Mouse (Mus musculus) heart, embryonic 16.5 days (tissue): Measurements from ENCODE around the gene S100a10. TPM values are rescaled to one million over a fixed set of nuclear protein-coding genes. Genes with fewer than 3 reads are reported as not detected.

ENCODE experiments used
- ATAC-seq: fragments of 200-750 bp; cut with Nextera tagmentation; replicated peaks from 2 replicates; pipeline ENCODE4 v1.8.0; 2017; ENCODE audit warnings: moderate number of reproducible peaks; ENCODE audit not compliant: insufficient read depth, low FRiP score; ENCODE audit errors: extremely low read depth
- H3K27ac ChIP-seq: fragments of 300-500 bp; sonication (generic); 2 replicates; pipeline ENCODE4 v1.5.1; 2014; ENCODE audit warnings: mild to moderate bottlenecking, low read length, control low read depth, moderate library complexity
- H3K27me3 ChIP-seq: fragments of 300-500 bp; sonication (generic); 2 replicates; pipeline ENCODE4 v1.6.1; 2014; ENCODE audit warnings: low read length, mixed read lengths; ENCODE audit not compliant: control insufficient read depth, insufficient read depth
- H3K36me3 ChIP-seq: fragments of 300-500 bp; sonication (generic); 2 replicates; pipeline ENCODE4 v1.6.1; 2014; ENCODE audit not compliant: control insufficient read depth, insufficient read depth
- H3K4me1 ChIP-seq: fragments of 300-500 bp; sonication (generic); 2 replicates; pipeline ENCODE4 v1.6.1; 2014; ENCODE audit warnings: low read length, mixed read lengths; ENCODE audit not compliant: control insufficient read depth, insufficient read depth
- H3K4me2 ChIP-seq: fragments of 300-500 bp; sonication (generic); 2 replicates; pipeline ENCODE4 v1.6.1; 2014; ENCODE audit warnings: low read depth, mild to moderate bottlenecking, control low read depth, low read length
- H3K4me3 ChIP-seq: fragments of 300-500 bp; sonication (generic); 2 replicates; pipeline ENCODE4 v1.5.1; 2014; ENCODE audit warnings: mild to moderate bottlenecking, control low read depth, low read length
- H3K9ac ChIP-seq: fragments of 300-500 bp; sonication (generic); 2 replicates; pipeline ENCODE4 v1.6.1; 2014; ENCODE audit warnings: low read length, control low read depth
- H3K9me3 ChIP-seq: fragments of 300-500 bp; sonication (generic); replicated peaks from 2 replicates; pipeline ENCODE4 v1.6.1; 2016; ENCODE audit warnings: low read length; ENCODE audit not compliant: control insufficient read depth
- WGBS: fragments of 180-500 bp; shearing (Covaris S2); extraction: QIAGEN DNeasy Blood & Tissue Kit; methylation state at CpG from one replicate; pipeline ENCODE4 v1.1.7; 2014; 5-methylcytosine and 5-hydroxymethylcytosine counted together
- polyA plus RNA-seq: library from polyadenylated mRNA; unstranded; fragments of >200 nt; fragmentation: Nextera tagmentation; extraction: Ambion mirVana; gene quantifications from 2 replicates; pipeline ENCODE4 v1.2.1, GENCODE M21; 2015

S100a10 gene
- polyA plus RNA-seq, 1 experiment from 2014 or later: 222 TPM

DNA sequence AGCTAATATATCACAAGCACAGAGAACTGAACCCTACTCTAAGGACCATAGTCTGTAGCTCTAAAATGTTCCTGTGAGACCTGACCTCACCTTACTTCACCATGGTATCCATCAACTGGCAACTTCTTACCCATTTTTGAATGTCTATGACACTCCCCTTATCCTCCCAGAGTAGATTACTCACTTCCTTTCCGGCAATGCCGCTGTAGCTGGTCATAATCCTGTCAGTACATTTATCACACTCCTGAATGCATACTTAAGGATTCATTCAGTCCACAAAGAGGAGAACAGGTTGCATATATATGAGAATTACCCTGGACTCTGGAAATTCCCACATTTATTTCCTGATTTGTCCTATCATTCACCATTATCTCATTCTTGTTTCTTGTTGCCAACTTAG, 37.5 kb upstream of the S100a10 start:
- no peak for ATAC-seq
- H3K27ac ChIP-seq: no peak overlapping the region
- no peak overlapping the region for H3K9ac ChIP-seq
- H3K4me1 ChIP-seq: peaks cover 7% of the 10 kb centered on the region
- H3K4me2 ChIP-seq: no peak overlapping the region
- H3K36me3 ChIP-seq: no peaks in the 10 kb centered on the region
- H3K4me3 ChIP-seq: no peak overlapping the region
- no peaks in the 10 kb centered on the region for H3K27me3 ChIP-seq
- 59% methylated on average over 2 of the region's 2 CpGs for WGBS
- no peaks in the 10 kb centered on the region for H3K9me3 ChIP-seq

DNA sequence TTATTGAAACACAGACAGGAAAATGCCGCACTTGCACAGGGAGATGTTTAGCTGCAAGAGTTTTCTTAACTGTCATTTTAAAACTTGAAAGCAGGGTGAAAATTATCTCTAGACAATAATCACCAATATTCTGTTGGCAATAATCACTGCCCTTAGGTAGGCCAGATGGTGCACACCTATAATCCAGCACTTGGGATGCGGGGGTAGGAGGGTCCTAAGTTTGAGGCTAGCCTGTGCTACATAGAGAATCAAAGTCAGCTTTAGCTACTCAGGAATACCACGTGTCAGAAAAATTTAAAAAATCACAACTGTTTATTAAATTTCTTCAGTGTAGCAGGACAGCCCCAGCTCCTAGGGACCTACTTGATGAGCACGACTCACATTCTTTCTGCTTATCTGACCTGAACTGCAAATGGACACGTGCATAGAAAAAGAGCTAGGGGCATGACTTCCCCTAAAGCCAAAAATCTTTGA, 35.0 kb upstream of the S100a10 start:
- ATAC-seq: no peak
- H3K27ac ChIP-seq: 0 out of 2 replicates have a peak overlapping the region, but pooled peaks have one; percentile 7
- 48% methylated on average over 5 of the region's 5 CpGs for WGBS

DNA sequence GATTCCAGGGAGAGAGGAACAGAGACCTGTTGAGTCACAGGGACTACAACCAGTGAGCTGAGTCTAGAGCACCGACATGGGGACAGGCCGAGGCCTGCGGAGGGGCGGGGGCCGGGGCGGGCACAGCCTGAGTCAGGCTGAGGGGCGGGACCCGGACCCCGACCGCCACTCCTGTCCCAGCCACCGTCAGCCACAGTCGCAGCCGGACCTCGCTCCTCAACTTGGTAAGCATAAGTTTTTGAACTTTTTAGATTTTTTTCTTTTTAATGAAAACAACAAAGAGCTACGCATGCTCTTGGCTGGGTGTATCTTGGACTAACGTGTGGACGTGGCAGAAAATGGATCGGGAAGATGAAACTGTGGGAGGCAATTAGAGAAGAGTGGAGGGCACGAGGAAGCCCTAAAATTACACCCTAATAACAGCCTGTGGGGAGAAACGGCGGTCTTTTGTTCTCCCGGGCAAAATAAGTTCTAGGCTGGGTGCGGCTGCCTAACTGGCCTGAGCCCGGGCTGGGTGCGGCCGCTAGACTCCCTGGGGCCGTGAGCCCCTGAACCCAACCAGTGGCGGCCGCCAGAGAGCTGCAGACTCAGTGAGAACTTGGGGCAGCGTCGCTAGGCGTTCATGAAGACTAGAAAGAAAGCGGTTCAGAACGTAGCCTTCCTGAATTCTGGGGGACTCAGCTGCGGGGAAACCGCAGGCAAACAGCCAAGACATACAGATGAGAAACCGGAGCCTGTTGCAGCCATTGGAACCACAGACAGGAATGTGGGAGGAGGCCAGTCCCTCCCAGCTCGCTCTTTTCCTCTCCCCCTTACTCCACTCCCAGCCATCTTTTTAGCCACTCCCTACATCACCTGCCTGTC, 34.3 kb upstream of the S100a10 start, which contains the start of gene S100a11:
TSS of gene S100a11 (plus strand) at position 159 of the 864 bp plus-strand sequence.
- peak; percentile 96 for ATAC-seq
- Histone ChIP-seq H3K9me3 (no peaks in the 10 kb centered on the region), H3K4me3 (peak within 1 kb of the TSS; percentile 84), H3K27ac (peak within 1 kb of the TSS; percentile 87), H3K36me3 (peaks cover 4% of the 10 kb centered on the region), H3K27me3 (no peaks in the 10 kb centered on the region), H3K4me1 (peaks cover 15% of the 10 kb centered on the region), H3K4me2 (peak within 1 kb of the TSS; percentile 79), H3K9ac (peak within 1 kb of the TSS; percentile 88)
- WGBS: under 1% methylated on average over 38 of the region's 38 CpGs

More for the DNA sequence above, 35.0 kb upstream of the S100a10 start:
- Histone ChIP-seq H3K36me3 (peaks cover 4% of the 10 kb centered on the region), H3K4me1 (peaks cover 15% of the 10 kb centered on the region), H3K9ac (peak overlapping the region; percentile 88), H3K4me2 (peak overlapping the region; percentile 79), H3K27me3 (no peaks in the 10 kb centered on the region), H3K9me3 (no peaks in the 10 kb centered on the region), H3K4me3 (peak overlapping the region; percentile 84)

DNA sequence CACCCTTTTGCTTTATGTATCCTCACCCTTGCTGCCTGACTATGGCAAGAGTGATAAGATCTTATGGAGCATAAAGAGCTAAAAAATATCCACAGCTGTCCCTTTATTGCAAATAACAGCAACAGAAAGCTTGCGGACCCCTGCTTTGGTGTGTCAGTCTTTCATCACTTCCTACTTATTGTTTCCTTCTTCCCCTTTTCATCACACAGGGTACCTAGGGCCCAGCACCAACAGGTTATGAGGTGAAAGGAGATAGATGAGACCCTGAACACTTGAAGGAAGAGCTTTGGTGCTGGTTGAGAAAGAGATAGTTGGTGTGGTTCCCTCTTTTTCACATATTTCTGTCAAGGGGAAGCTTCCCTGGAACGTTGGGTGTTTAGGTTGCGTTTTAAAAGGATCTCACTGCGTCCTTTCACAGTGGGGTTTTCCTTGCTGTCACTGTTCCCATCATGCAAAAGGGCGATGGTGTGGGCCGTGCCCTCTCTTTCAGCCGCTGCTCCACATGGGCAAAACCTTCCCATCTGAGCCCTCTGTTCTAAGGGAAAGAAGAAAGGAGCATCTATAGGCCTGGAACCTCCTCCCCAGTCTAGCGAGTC, 33.3 kb upstream of the S100a10 start:
- Histone ChIP-seq H3K9ac (peak overlapping the region; percentile 88), H3K9me3 (no peaks in the 10 kb centered on the region), H3K4me3 (peak overlapping the region; percentile 84), H3K27ac (peak overlapping the region; percentile 11; the same call in 1 of the 2 replicates), H3K36me3 (peaks cover 9% of the 10 kb centered on the region), H3K27me3 (no peaks in the 10 kb centered on the region), H3K4me2 (peak overlapping the region; percentile 79), H3K4me1 (peaks cover 15% of the 10 kb centered on the region)
- ATAC-seq: no peak
- WGBS: 78% methylated on average over 8 of the region's 8 CpGs

DNA sequence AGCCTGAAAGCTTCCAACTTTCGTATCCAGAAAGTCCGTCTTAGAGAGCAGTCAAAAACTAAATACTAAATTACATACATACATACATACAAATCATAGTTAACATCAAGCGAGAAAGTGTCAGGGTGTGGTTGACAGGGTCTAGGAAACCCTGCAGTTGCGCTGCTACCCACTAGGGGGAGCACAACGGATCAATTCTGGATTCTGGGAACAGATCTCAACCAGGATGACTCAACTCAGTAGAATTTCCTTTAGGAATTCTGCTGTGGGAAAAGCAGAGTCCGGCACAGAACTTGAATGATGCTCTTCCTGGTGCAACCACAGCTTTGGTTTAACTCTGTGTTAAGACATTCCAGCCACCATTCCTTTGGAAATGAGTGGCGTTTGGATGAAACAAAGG, 32.3 kb upstream of the S100a10 start:
- H3K27me3 ChIP-seq: no peaks in the 10 kb centered on the region
- ATAC-seq: no peak
- H3K9ac ChIP-seq: no peak overlapping the region
- no peak overlapping the region; the same call in 1 of the 2 replicates for H3K27ac ChIP-seq
- H3K4me1 ChIP-seq: peaks cover 15% of the 10 kb centered on the region
- H3K36me3 ChIP-seq: peaks cover 12% of the 10 kb centered on the region
- peak overlapping the region; percentile 26 for H3K4me3 ChIP-seq
- peak overlapping the region; percentile 49 for H3K4me2 ChIP-seq
- 33% methylated on average over 7 of the region's 7 CpGs for WGBS
- H3K9me3 ChIP-seq: no peaks in the 10 kb centered on the region

DNA sequence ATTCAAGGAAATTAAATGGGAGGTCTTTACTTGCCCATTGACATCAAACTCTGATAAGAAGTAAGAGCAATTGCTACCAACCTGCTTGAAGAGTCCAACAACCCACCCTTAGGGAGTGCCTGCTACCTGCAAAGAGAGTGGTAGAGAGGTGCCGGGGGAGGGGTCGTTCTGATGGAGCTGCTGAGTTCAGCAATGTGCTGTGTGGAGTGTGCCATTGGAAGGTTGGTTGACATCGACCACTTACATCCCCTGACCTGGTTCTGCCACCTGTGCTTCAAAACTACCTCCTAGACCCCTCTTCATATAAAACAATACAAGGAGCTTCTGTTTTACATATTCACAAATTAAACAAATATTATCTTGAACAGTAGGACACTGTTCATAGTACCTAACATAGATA, 27.6 kb upstream of the S100a10 start:
- Histone ChIP-seq H3K4me2 (no peak overlapping the region), H3K4me1 (peaks cover 8% of the 10 kb centered on the region), H3K27ac (no peak overlapping the region), H3K27me3 (no peaks in the 10 kb centered on the region), H3K4me3 (no peak overlapping the region), H3K9me3 (peaks cover under 1% of the 10 kb centered on the region; the same call in 1 of the 2 replicates), H3K36me3 (peaks cover 12% of the 10 kb centered on the region), H3K9ac (no peak overlapping the region)
- 77% methylated on average over 3 of the region's 3 CpGs for WGBS
- no peak for ATAC-seq

DNA sequence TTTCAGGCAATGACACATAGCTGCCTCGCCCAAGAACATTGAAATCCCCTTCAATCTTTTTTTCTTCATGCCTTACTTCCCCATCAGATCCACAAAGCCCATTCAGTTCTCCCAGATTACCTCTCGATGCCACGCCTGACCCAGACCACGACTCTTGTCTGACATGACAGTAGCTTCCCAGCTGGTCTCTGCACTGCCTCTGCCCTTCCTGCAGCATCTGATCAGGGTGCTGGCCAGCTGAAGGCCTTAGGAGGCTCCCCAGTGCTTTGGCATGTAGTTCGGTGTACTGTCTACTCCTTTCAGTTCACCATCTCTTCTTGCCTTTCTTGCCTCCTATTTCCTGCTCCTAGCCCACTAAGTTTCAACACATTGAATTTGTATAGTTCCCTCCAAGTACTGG, 26.1 kb upstream of the S100a10 start:
- peaks cover 8% of the 10 kb centered on the region; the same call in 1 of the 2 replicates for H3K9me3 ChIP-seq
- no peaks in the 10 kb centered on the region for H3K4me1 ChIP-seq
- no peak overlapping the region for H3K9ac ChIP-seq
- no peak for ATAC-seq
- no peak overlapping the region for H3K4me3 ChIP-seq
- 76% methylated on average over 5 of the region's 5 CpGs for WGBS
- no peak overlapping the region for H3K4me2 ChIP-seq
- peaks cover 12% of the 10 kb centered on the region for H3K36me3 ChIP-seq
- H3K27me3 ChIP-seq: no peaks in the 10 kb centered on the region
- H3K27ac ChIP-seq: no peak overlapping the region

DNA sequence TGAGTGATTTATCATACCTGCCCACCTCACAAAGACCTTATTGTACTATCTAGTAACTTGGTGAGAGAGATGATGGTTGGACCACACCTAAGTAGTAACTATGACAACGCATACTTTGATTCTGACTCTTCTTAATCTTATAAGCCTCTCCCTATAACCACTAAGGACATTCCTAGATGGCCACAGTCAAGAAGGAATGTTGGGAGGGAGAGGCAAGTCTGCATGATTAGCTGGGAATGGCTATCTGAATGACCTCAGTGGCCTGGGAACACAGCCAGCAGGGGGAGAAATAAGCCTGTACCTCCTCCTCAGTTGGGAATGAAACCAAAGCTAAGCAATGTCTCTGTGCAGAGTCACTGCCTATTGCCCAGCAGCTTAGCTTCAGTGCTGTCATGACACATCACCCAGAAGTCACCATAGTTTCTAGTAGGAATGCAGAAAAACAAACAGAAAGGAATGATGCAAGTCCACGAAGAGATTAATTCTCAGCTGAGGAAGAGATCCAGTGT, 17.8 kb upstream of the S100a10 start:
- ATAC-seq: peak; percentile 77
- no peaks in the 10 kb centered on the region for H3K36me3 ChIP-seq
- 0 out of 2 replicates have a peak overlapping the region, but pooled peaks have one; percentile 18 for H3K27ac ChIP-seq
- no peak overlapping the region for H3K4me2 ChIP-seq
- 38% methylated on average over 2 of the region's 2 CpGs for WGBS
- no peaks in the 10 kb centered on the region for H3K27me3 ChIP-seq
- H3K9ac ChIP-seq: no peak overlapping the region
- H3K4me1 ChIP-seq: peaks cover 9% of the 10 kb centered on the region
- no peak overlapping the region for H3K4me3 ChIP-seq
- peaks cover 8% of the 10 kb centered on the region; the same call in 1 of the 2 replicates for H3K9me3 ChIP-seq
